Mouse (Mus musculus): Measurements from ENCODE around the gene Cd9. TPM values are rescaled to one million over a fixed set of nuclear protein-coding genes. Genes with fewer than 3 reads are reported as not detected.

Cd9 gene
- polyA plus RNA-seq, 1 experiment from 2014 or later = 43.7 TPM

GRCm38 (mm10) chr6:125445381-125445780, 49.2 kb downstream of the Cd9 start:
- Histone ChIP-seq H3K27ac (ENCODE audit: low read depth, low read length) (no peak overlapping the region), H3K4me3 (ENCODE audit: low read depth, low read length) (no peak overlapping the region), H3K9ac (ENCODE audit: low read length) (no peak overlapping the region), H3K9me3 (ENCODE audit: control insufficient read depth, low read length) (no peaks in the 10 kb centered on the region), H3K36me3 (ENCODE audit: control insufficient read depth, insufficient read depth, low read length) (no peaks in the 10 kb centered on the region), H3K4me2 (ENCODE audit: low read depth) (no peak overlapping the region), H3K4me1 (ENCODE audit: control insufficient read depth, insufficient read depth, low read length) (no peaks in the 10 kb centered on the region), H3K27me3 (ENCODE audit: control insufficient read depth, insufficient read depth, low read length) (no peaks in the 10 kb centered on the region)
- no peak for DNase-seq (ENCODE audit: low spot score)
- no peak for ATAC-seq (ENCODE audit: insufficient read depth, low FRiP score, low TSS enrichment)
- WGBS = 78% methylated on average over 6 of the region's 6 CpGs

- Histone ChIP-seq H3K4me3 (ENCODE audit: low read depth, low read length) (no peak overlapping the region), H3K4me2 (ENCODE audit: low read depth) (no peak overlapping the region), H3K9ac (ENCODE audit: low read length) (no peak overlapping the region), H3K4me1 (ENCODE audit: control insufficient read depth, insufficient read depth, low read length) (no peaks in the 10 kb centered on the region), H3K9me3 (ENCODE audit: control insufficient read depth, low read length) (no peaks in the 10 kb centered on the region), H3K27me3 (ENCODE audit: control insufficient read depth, insufficient read depth, low read length) (no peaks in the 10 kb centered on the region), H3K27ac (ENCODE audit: low read depth, low read length) (no peak overlapping the region), H3K36me3 (ENCODE audit: control insufficient read depth, insufficient read depth, low read length) (no peaks in the 10 kb centered on the region)
- DNase-seq (ENCODE audit: low spot score) (no peak), ATAC-seq (ENCODE audit: insufficient read depth, low FRiP score, low TSS enrichment) (no peak)
- 72% methylated on average over 10 of the region's 10 CpGs for WGBS
Observed at GRCm38 (mm10) chr6:125442591-125442990, 52.0 kb downstream of the Cd9 start.

GRCm38 (mm10) chr6:125436753-125437152, 57.8 kb downstream of the Cd9 start:
- no peak for DNase-seq (ENCODE audit: low spot score)
- no peaks in the 10 kb centered on the region for H3K27me3 ChIP-seq (ENCODE audit: control insufficient read depth, insufficient read depth, low read length)
- H3K9me3 ChIP-seq (ENCODE audit: control insufficient read depth, low read length) = no peaks in the 10 kb centered on the region
- no peaks in the 10 kb centered on the region for H3K36me3 ChIP-seq (ENCODE audit: control insufficient read depth, insufficient read depth, low read length)
- H3K4me3 ChIP-seq (ENCODE audit: low read depth, low read length) = no peak overlapping the region
- H3K4me1 ChIP-seq (ENCODE audit: control insufficient read depth, insufficient read depth, low read length) = no peaks in the 10 kb centered on the region
- ATAC-seq (ENCODE audit: insufficient read depth, low FRiP score, low TSS enrichment) = no peak
- 92% methylated on average over 3 of the region's 3 CpGs for WGBS
- no peak overlapping the region for H3K27ac ChIP-seq (ENCODE audit: low read depth, low read length)
- no peak overlapping the region for H3K4me2 ChIP-seq (ENCODE audit: low read depth)
- H3K9ac ChIP-seq (ENCODE audit: low read length) = no peak overlapping the region

- WGBS = 44% methylated on average over 5 of the region's 5 CpGs
- Histone ChIP-seq H3K4me3 (ENCODE audit: low read depth, low read length) (no peak overlapping the region), H3K36me3 (ENCODE audit: control insufficient read depth, insufficient read depth, low read length) (no peaks in the 10 kb centered on the region), H3K4me1 (ENCODE audit: control insufficient read depth, insufficient read depth, low read length) (no peaks in the 10 kb centered on the region), H3K27me3 (ENCODE audit: control insufficient read depth, insufficient read depth, low read length) (no peaks in the 10 kb centered on the region), H3K4me2 (ENCODE audit: low read depth) (no peak overlapping the region), H3K9ac (ENCODE audit: low read length) (no peak overlapping the region), H3K27ac (ENCODE audit: low read depth, low read length) (no peak overlapping the region), H3K9me3 (ENCODE audit: control insufficient read depth, low read length) (no peaks in the 10 kb centered on the region)
- DNase-seq (ENCODE audit: low spot score) = no peak
- ATAC-seq (ENCODE audit: insufficient read depth, low FRiP score, low TSS enrichment) = no peak
Observed at GRCm38 (mm10) chr6:125434735-125435518, 59.7 kb downstream of the Cd9 start.

- no peaks in the 10 kb centered on the region for H3K9me3 ChIP-seq (ENCODE audit: control insufficient read depth, low read length)
- H3K9ac ChIP-seq (ENCODE audit: low read length) = no peak overlapping the region
- 84% methylated on average over 6 of the region's 6 CpGs for WGBS
- H3K4me2 ChIP-seq (ENCODE audit: low read depth) = no peak overlapping the region
- no peaks in the 10 kb centered on the region for H3K27me3 ChIP-seq (ENCODE audit: control insufficient read depth, insufficient read depth, low read length)
- no peaks in the 10 kb centered on the region for H3K4me1 ChIP-seq (ENCODE audit: control insufficient read depth, insufficient read depth, low read length)
- DNase-seq (ENCODE audit: low spot score) (no peak), ATAC-seq (ENCODE audit: insufficient read depth, low FRiP score, low TSS enrichment) (no peak)
- H3K4me3 ChIP-seq (ENCODE audit: low read depth, low read length) = no peak overlapping the region
- no peak overlapping the region for H3K27ac ChIP-seq (ENCODE audit: low read depth, low read length)
- H3K36me3 ChIP-seq (ENCODE audit: control insufficient read depth, insufficient read depth, low read length) = no peaks in the 10 kb centered on the region
Observed at GRCm38 (mm10) chr6:125433704-125434447, 60.7 kb downstream of the Cd9 start.

- Histone ChIP-seq H3K9me3 (ENCODE audit: control insufficient read depth, low read length) (no peaks in the 10 kb centered on the region), H3K27me3 (ENCODE audit: control insufficient read depth, insufficient read depth, low read length) (no peaks in the 10 kb centered on the region), H3K36me3 (ENCODE audit: control insufficient read depth, insufficient read depth, low read length) (no peaks in the 10 kb centered on the region), H3K9ac (ENCODE audit: low read length) (no peak overlapping the region), H3K4me2 (ENCODE audit: low read depth) (no peak overlapping the region), H3K4me3 (ENCODE audit: low read depth, low read length) (no peak overlapping the region), H3K27ac (ENCODE audit: low read depth, low read length) (no peak overlapping the region), H3K4me1 (ENCODE audit: control insufficient read depth, insufficient read depth, low read length) (no peaks in the 10 kb centered on the region)
- WGBS = 59% methylated on average over 3 of the region's 3 CpGs
- DNase-seq (ENCODE audit: low spot score) (no peak), ATAC-seq (ENCODE audit: insufficient read depth, low FRiP score, low TSS enrichment) (no peak)
Observed at GRCm38 (mm10) chr6:125433257-125433656, 61.3 kb downstream of the Cd9 start.

- Histone ChIP-seq H3K9me3 (ENCODE audit: control insufficient read depth, low read length) (no peaks in the 10 kb centered on the region), H3K9ac (ENCODE audit: low read length) (no peak overlapping the region), H3K36me3 (ENCODE audit: control insufficient read depth, insufficient read depth, low read length) (no peaks in the 10 kb centered on the region), H3K4me1 (ENCODE audit: control insufficient read depth, insufficient read depth, low read length) (no peaks in the 10 kb centered on the region), H3K4me2 (ENCODE audit: low read depth) (no peak overlapping the region), H3K4me3 (ENCODE audit: low read depth, low read length) (no peak overlapping the region), H3K27ac (ENCODE audit: low read depth, low read length) (no peak overlapping the region), H3K27me3 (ENCODE audit: control insufficient read depth, insufficient read depth, low read length) (no peaks in the 10 kb centered on the region)
- DNase-seq (ENCODE audit: low spot score) (no peak), ATAC-seq (ENCODE audit: insufficient read depth, low FRiP score, low TSS enrichment) (no peak)
- WGBS = 86% methylated on average over 7 of the region's 7 CpGs
Observed at GRCm38 (mm10) chr6:125432522-125432921, 62.1 kb downstream of the Cd9 start.

- Histone ChIP-seq H3K9me3 (ENCODE audit: control insufficient read depth, low read length) (no peaks in the 10 kb centered on the region), H3K4me2 (ENCODE audit: low read depth) (no peak overlapping the region), H3K27me3 (ENCODE audit: control insufficient read depth, insufficient read depth, low read length) (no peaks in the 10 kb centered on the region), H3K27ac (ENCODE audit: low read depth, low read length) (no peak overlapping the region), H3K4me1 (ENCODE audit: control insufficient read depth, insufficient read depth, low read length) (no peaks in the 10 kb centered on the region), H3K4me3 (ENCODE audit: low read depth, low read length) (no peak overlapping the region), H3K36me3 (ENCODE audit: control insufficient read depth, insufficient read depth, low read length) (no peaks in the 10 kb centered on the region), H3K9ac (ENCODE audit: low read length) (no peak overlapping the region)
- DNase-seq (ENCODE audit: low spot score) (no peak), ATAC-seq (ENCODE audit: insufficient read depth, low FRiP score, low TSS enrichment) (no peak)
- WGBS = 68% methylated on average over 3 of the region's 3 CpGs
Observed at GRCm38 (mm10) chr6:125430982-125431381, 63.6 kb downstream of the Cd9 start.

All from neural tube, embryonic 11.5 days (tissue).